Mouse (Mus musculus) hindbrain, embryonic 13.5 days (tissue): ENCODE results near the gene Car5a. TPM values are rescaled to one million over a fixed set of nuclear protein-coding genes. Genes with fewer than 3 reads are reported as not detected.

ENCODE experiments used
- ATAC-seq: fragments of 200-750 bp; cut with Nextera tagmentation; 2 replicates; pipeline ENCODE4 v1.8.0; 2017; ENCODE audit warnings: moderate TSS enrichment; ENCODE audit not compliant: low FRiP score
- H3K27ac ChIP-seq: fragments of 300-500 bp; sonication (generic); 2 replicates; pipeline ENCODE4 v1.5.1; 2015; ENCODE audit warnings: inconsistent platforms, mild to moderate bottlenecking, moderate library complexity
- H3K27me3 ChIP-seq: fragments of 300-500 bp; sonication (generic); 2 replicates; pipeline ENCODE4 v1.6.1; 2015; ENCODE audit warnings: mild to moderate bottlenecking, inconsistent platforms
- H3K36me3 ChIP-seq: fragments of 300-500 bp; sonication (generic); 2 replicates; pipeline ENCODE4 v1.6.1; 2015; ENCODE audit warnings: mild to moderate bottlenecking, inconsistent platforms
- H3K4me1 ChIP-seq: fragments of 300-500 bp; sonication (generic); replicated peaks from 2 replicates; pipeline ENCODE4 v1.6.1; 2015; ENCODE audit warnings: inconsistent platforms
- H3K4me2 ChIP-seq: fragments of 300-500 bp; sonication (generic); 2 replicates; pipeline ENCODE4 v1.6.1; 2015; ENCODE audit warnings: inconsistent platforms, mild to moderate bottlenecking, moderate library complexity
- H3K4me3 ChIP-seq: fragments of 300-500 bp; sonication (generic); 2 replicates; pipeline ENCODE4 v1.5.1; 2015; ENCODE audit warnings: mild to moderate bottlenecking, inconsistent platforms
- H3K9ac ChIP-seq: fragments of 300-500 bp; sonication (generic); 2 replicates; pipeline ENCODE4 v1.6.1; 2015; ENCODE audit warnings: mild to moderate bottlenecking, inconsistent platforms
- H3K9me3 ChIP-seq: fragments of 300-500 bp; sonication (generic); 2 replicates; pipeline ENCODE4 v1.6.1; 2016; ENCODE audit warnings: inconsistent platforms
- WGBS: fragments of 180-500 bp; shearing (Covaris S2); methylation state at CpG from one replicate; pipeline ENCODE4 v1.1.7; 2015; 5-methylcytosine and 5-hydroxymethylcytosine counted together
- polyA plus RNA-seq: library from polyadenylated mRNA; unstranded; fragments of >200 nt; fragmentation: Nextera tagmentation; extraction: Ambion mirVana; gene quantifications from 2 replicates; pipeline ENCODE4 v1.2.1, GENCODE M21; 2015

Car5a gene
- 0.19 and 0.43 TPM in 2 replicates for polyA plus RNA-seq

DNA sequence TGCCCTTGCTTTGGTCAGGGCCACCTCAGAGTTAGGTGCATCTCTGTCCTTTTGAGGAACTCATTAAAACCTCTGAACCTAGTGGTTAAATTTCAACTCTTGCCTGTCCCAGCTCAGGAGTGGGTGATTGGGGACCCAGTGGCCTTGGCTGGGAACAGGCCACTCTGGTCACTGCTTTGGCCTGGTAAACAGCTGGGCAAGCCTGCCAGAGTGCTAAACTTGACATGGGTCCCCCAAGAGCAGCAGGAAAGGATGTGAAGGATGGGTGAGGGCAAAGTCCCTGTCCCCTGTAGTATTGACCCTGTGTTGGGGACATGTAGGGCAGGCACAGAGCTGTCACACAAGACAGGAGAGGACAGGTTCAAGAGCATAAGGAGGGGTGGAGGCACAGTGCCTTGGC, at the start of gene Car5a:
TSS of gene Car5a (minus strand) at position 74 of the 400 bp plus-strand sequence.
- Histone ChIP-seq H3K27me3 (no peaks in the 10 kb centered on the region), H3K4me2 (no peak within 1 kb of the TSS), H3K4me1 (peaks cover 26% of the 10 kb centered on the region), H3K4me3 (no peak within 1 kb of the TSS), H3K9me3 (no peaks in the 10 kb centered on the region), H3K36me3 (no peaks in the 10 kb centered on the region), H3K27ac (no peak within 1 kb of the TSS), H3K9ac (no peak within 1 kb of the TSS)
- ATAC-seq, result no peak

DNA sequence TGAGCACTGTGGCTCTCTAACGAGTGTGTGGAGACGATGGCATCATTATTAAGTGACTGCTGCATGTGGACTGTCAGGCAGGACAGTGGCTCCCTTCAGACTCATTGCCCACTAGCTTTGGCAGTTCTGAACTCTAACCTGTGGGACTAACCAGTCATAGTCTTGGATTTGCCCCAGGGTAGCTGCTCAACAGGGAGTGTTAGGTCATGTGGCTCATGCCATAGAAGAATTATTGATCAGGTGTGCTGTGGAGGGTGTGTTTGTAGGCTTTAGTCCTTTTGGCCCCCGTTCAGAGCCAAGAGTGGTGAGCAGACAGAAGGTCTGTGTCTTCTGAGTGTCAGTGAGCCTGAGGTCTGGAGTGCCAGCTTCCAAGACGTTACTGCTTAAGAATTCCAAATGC, 48.2 kb upstream of the Car5a start:
- Histone ChIP-seq H3K9me3 (no peaks in the 10 kb centered on the region), H3K36me3 (peaks cover 73% of the 10 kb centered on the region), H3K4me2 (no peak overlapping the region), H3K27me3 (no peaks in the 10 kb centered on the region), H3K4me1 (peaks cover 9% of the 10 kb centered on the region; the same call in 1 of the 2 replicates), H3K4me3 (no peak overlapping the region), H3K9ac (no peak overlapping the region), H3K27ac (no peak overlapping the region)
- no peak for ATAC-seq
- WGBS, result 85% methylated on average over 4 of the region's 4 CpGs

DNA sequence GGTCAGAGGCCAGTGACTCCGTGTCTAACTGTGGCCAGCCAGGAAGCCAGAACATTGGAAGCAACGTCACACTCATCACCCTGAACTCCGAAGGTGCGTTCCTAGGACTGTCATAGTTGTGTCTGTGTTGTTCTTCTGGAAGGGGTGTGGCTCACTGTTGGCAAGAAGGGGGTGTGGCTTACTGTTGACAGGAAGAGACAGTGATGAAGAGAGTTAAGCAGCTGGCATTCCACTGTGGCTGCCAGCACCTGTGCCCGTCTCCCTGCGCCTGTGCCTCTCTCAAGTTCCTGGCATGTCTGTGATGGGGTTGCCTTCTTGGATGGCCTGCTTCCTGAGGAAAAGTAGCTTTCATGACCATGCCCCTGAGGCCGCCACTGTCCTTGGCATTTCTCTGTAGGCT, 46.9 kb upstream of the Car5a start:
- Histone ChIP-seq H3K27me3 (no peaks in the 10 kb centered on the region), H3K9me3 (no peaks in the 10 kb centered on the region), H3K36me3 (peaks cover 68% of the 10 kb centered on the region), H3K4me2 (no peak overlapping the region), H3K27ac (no peak overlapping the region), H3K4me1 (peaks cover 9% of the 10 kb centered on the region; the same call in 1 of the 2 replicates), H3K4me3 (no peak overlapping the region), H3K9ac (no peak overlapping the region)
- ATAC-seq, result no peak
- 92% methylated on average over 7 of the region's 7 CpGs for WGBS

DNA sequence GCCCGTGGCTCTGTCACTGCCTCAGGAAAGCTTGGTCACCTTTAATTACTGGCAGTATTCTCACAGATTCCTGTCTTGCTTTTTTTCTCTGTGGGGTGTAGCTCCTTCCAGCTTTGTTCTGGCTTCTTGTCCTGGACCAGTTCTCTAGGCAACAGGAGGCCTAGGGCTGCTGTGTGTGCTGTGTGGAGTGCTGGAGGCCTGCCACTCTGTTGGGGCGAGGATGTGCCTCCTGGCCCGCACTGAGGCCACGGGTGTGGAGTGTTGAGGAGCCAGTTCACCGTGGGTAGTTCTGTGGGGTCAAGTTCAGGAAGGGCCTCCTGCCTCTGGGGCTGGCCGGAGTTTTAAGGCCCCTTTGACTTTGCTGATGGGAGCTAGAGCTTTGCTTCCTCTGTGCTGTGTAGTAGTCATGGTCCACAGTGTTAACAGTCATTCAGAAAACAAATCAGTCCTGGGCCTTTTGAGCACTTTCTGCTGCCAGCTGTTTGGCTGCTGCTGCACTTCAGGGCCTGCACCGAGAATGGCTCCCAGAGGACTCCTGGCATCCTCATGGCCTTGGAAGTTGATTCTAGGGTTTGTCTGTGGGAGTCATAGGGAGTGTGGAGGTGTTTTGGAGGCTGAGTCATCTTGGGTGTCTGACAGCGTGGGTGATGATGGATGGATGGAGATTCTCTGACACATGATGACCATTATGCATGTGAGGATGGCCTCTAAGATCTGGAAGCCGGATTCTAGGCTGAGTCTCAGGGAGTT, 46.0 kb upstream of the Car5a start:
- Histone ChIP-seq H3K36me3 (peaks cover 71% of the 10 kb centered on the region), H3K4me2 (no peak overlapping the region), H3K27ac (peak overlapping the region; percentile 40; the same call in 1 of the 2 replicates), H3K9me3 (no peaks in the 10 kb centered on the region), H3K4me3 (no peak overlapping the region), H3K4me1 (peaks cover 9% of the 10 kb centered on the region; the same call in 1 of the 2 replicates), H3K9ac (no peak overlapping the region), H3K27me3 (no peaks in the 10 kb centered on the region)
- ATAC-seq, result no peak
- 84% methylated on average over 9 of the region's 9 CpGs for WGBS

DNA sequence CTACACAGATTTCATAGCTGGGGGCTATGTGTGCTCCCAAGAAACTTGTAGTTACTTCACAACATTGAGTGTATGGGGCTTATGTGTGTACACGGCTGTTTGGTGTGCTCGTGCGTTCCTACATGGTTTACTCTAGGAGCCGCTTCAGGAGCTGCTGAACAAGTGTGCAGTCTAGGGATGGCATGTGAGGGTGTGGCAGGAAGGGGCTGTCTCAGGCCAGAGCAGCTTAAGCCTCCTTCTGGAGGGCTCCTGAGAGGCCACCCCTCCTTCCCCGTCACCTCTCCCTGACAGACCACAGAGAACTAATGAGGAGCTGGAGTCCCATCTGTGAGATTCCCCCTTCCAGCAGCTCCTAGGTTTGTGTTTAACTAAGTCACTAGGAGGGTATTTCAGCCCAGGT, 43.2 kb upstream of the Car5a start:
- Histone ChIP-seq H3K9me3 (no peaks in the 10 kb centered on the region), H3K27ac (no peak overlapping the region), H3K4me3 (no peak overlapping the region), H3K4me1 (peaks cover 6% of the 10 kb centered on the region; the same call in 1 of the 2 replicates), H3K27me3 (no peaks in the 10 kb centered on the region), H3K9ac (no peak overlapping the region), H3K36me3 (peaks cover 84% of the 10 kb centered on the region), H3K4me2 (no peak overlapping the region)
- 95% methylated on average over 5 of the region's 5 CpGs for WGBS
- no peak for ATAC-seq

DNA sequence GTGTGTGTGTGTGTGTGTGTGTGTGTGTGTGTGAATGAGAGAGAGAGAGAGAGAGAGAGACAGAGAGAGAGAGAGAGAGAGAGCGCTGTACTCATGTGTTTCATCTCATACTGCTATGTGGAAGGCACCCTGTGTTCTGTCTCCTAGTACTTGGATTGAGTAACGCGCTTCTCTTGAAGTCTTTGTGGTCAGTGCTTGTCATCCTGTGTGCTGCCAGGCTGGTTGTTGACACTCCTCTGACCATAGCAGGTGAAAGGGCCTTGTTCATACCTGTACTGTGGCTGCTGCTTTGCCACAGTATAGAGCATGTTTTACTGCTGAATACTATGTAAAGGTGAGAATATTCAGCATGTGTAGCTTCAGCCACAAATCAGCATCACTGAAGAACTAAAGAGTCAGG, 41.0 kb upstream of the Car5a start:
- H3K9me3 ChIP-seq, result no peaks in the 10 kb centered on the region
- peaks cover 12% of the 10 kb centered on the region for H3K4me1 ChIP-seq
- no peak for ATAC-seq
- WGBS, result 98% methylated on average over 3 of the region's 3 CpGs
- H3K27me3 ChIP-seq, result no peaks in the 10 kb centered on the region
- H3K4me2 ChIP-seq, result no peak overlapping the region
- H3K36me3 ChIP-seq, result peaks cover 84% of the 10 kb centered on the region
- no peak overlapping the region for H3K4me3 ChIP-seq
- no peak overlapping the region for H3K27ac ChIP-seq
- no peak overlapping the region for H3K9ac ChIP-seq

DNA sequence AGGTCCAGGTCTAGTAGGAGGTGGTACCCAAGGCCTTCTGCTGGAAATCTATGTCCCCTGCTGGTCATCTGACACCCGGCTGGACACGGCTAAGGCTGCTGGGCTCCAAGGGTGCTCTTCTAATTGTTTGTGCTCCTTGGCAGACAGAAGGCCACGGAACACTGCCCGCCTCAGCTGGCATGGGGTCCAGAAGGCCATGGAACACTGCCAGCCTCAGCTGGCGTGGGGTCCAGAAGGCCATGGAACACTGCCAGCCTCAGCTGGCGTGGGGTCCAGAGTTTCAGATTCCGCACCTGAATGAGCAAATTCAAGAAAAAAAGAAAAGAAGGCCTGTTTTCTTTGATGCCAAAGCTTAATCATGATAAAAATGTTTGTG, 36.8 kb upstream of the Car5a start:
- 64% methylated on average over 7 of the region's 7 CpGs for WGBS
- no peak for ATAC-seq
- peaks cover 9% of the 10 kb centered on the region; the same call in 1 of the 2 replicates for H3K4me1 ChIP-seq
- H3K9ac ChIP-seq, result no peak overlapping the region
- H3K27ac ChIP-seq, result peak overlapping the region; percentile 20; the same call in 1 of the 2 replicates
- peaks cover 83% of the 10 kb centered on the region for H3K36me3 ChIP-seq
- no peaks in the 10 kb centered on the region for H3K27me3 ChIP-seq
- no peak overlapping the region for H3K4me3 ChIP-seq
- no peak overlapping the region for H3K4me2 ChIP-seq
- H3K9me3 ChIP-seq, result no peaks in the 10 kb centered on the region

DNA sequence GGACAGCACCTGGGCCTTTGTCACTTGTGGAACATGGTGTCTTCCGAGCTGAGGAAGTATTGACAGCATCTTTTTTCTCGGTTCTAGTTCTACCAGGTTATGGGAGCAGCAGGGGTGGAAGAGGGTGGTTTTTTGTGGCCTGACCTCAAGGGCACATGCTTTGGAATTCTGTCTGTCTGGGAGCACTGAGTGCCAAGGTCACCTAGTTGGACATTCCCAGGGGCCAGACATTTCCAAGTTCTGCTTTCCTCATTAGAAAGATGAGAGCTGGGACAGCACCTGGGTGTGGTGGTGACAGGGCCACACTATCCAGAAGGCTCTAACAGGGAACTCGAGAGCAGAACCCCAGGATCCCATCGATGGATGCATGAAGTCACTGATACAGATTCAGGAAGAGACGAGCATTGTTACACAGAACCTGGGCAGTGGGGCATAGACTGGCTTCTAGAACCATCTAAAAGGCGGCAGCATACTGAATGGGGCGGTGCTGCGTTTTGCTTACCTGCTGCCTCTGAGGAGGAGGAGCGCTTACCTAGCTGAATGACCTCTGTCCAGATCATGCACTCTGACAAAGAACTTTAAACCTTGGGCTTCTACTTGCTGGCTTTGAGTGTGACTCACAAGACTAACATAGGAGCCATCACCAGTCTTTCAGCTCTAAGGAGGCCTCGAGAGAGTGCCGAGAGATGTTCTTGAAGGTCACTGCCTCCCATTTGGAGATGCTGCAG, 36.3 kb upstream of the Car5a start:
- Histone ChIP-seq H3K9ac (no peak overlapping the region), H3K4me1 (peaks cover 9% of the 10 kb centered on the region; the same call in 1 of the 2 replicates), H3K4me2 (no peak overlapping the region), H3K4me3 (no peak overlapping the region), H3K27ac (peak overlapping the region; percentile 20; the same call in 1 of the 2 replicates), H3K9me3 (no peaks in the 10 kb centered on the region), H3K27me3 (no peaks in the 10 kb centered on the region), H3K36me3 (peaks cover 84% of the 10 kb centered on the region)
- WGBS, result 93% methylated on average over 11 of the region's 11 CpGs
- ATAC-seq, result no peak

DNA sequence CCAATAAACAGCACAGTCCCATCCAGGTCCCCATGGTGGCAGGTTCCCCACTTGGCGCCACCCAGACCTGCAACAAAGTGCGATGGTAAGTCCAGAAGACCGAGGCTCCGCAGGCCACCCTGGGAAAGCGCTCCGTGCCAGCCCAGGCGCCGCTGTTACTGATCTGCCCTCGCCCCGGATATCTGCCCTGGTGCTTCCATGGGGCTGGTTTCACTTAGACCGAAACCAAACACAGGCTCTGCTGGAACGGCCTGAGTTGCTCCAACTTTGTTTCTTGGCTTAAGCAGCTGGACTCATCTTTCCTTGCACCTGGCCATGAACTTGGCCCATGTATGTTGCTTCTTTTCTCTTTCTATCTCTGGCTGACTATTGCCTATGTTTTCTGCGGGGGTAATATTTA, 34.0 kb upstream of the Car5a start:
- WGBS, result 97% methylated on average over 13 of the region's 13 CpGs
- no peak overlapping the region for H3K9ac ChIP-seq
- no peak overlapping the region for H3K27ac ChIP-seq
- no peak overlapping the region for H3K4me3 ChIP-seq
- no peaks in the 10 kb centered on the region for H3K27me3 ChIP-seq
- H3K36me3 ChIP-seq, result peaks cover 86% of the 10 kb centered on the region
- no peaks in the 10 kb centered on the region for H3K9me3 ChIP-seq
- no peak overlapping the region for H3K4me2 ChIP-seq
- ATAC-seq, result no peak
- H3K4me1 ChIP-seq, result peaks cover 9% of the 10 kb centered on the region; the same call in 1 of the 2 replicates

DNA sequence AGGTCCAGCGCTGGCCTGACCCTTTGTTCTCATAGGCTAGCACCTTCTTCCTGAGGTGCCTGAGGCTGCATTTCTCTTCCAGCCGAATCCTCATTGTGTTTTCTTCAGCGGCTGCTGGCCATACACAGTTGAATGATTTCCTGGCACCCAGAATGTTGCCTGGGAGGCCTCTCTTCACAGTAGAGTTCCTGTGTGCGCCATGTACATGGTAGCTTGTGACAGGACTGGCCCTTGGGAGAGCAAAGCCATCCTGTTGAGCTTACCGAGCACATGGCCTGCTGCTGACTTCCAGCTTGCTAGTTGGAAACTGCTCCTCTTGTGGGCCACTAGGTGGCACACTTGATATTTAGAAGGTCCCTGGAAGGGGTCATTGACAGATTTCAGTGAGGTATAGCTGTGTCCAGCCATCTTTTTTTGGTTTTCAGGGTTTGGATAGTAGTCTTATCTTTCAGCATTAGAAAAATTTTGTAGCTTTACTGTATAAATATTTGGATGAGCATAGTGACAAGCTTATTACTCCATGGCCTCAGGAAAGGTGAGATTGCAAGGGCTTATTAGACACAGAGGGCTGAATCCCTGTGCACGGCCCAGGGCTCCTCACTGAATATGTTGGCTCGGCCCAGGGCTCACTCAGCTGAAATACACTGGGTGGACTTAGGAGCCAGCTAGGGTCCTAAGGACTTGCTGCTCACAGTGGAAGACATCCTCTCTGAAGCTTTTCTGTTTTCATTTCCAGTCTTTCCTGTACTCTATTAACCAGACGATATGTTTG, 33.3 kb upstream of the Car5a start:
- H3K4me3 ChIP-seq, result no peak overlapping the region
- H3K27me3 ChIP-seq, result no peaks in the 10 kb centered on the region
- H3K4me2 ChIP-seq, result no peak overlapping the region
- no peak overlapping the region for H3K9ac ChIP-seq
- WGBS, result 67% methylated on average over 8 of the region's 8 CpGs
- no peaks in the 10 kb centered on the region for H3K9me3 ChIP-seq
- peaks cover 9% of the 10 kb centered on the region; the same call in 1 of the 2 replicates for H3K4me1 ChIP-seq
- peaks cover 80% of the 10 kb centered on the region for H3K36me3 ChIP-seq
- no peak overlapping the region for H3K27ac ChIP-seq
- ATAC-seq, result peak; percentile 66; the same call in 1 of the 2 replicates

DNA sequence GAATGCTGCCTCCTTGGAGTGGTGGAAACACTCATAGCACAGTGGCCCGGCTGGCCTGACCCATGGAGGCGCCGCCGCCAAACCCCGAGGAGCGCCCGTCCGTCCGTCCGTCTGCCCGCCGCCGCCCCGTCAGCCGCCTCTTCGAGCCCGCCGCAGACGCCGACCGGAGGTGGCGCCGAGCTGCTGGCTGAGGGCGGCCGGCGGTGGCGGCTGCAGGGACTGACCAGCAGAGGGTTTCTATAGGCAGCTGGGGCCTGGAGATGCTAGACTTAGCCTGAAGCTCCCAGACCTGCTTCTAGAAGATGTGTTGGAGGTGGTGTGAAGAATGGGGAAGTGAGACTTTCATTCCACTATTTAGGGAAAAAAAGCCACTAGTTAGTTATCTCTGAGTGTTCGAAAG, 29.2 kb upstream of the Car5a start:
- no peaks in the 10 kb centered on the region for H3K27me3 ChIP-seq
- ATAC-seq, result no peak
- peaks cover 23% of the 10 kb centered on the region for H3K4me1 ChIP-seq
- no peak overlapping the region for H3K4me3 ChIP-seq
- no peak overlapping the region for H3K27ac ChIP-seq
- WGBS, result 94% methylated on average over 28 of the region's 28 CpGs
- H3K9me3 ChIP-seq, result no peaks in the 10 kb centered on the region
- H3K9ac ChIP-seq, result no peak overlapping the region
- H3K4me2 ChIP-seq, result no peak overlapping the region
- peaks cover 44% of the 10 kb centered on the region for H3K36me3 ChIP-seq

DNA sequence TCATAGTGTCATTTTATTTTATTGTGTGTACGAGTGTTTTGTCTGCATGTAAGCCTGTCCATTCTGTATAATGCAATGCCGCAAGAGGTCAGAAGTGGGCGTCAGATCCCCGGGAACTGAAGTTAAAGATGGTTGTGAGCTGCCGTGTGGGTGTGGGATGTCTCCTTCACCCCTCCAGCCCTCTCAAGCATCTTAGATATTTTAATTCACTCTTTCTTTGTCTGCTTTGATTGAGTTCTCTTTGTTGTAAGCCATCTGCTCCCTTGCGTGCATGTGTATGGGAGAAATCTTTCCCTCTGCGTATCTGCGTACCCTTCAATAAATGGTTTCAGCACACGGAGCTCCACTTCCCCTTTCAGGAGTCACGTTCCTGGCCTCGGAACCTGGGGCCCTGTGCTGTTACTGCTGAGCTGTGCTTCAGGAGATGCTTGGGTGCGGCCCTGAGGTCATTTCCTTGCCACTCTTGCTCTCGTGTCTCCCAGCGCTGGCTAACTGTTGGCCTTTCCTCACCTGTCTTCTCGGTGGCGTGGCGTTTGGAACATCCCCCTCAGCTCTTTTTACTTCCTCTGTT, 26.9 kb upstream of the Car5a start:
- Histone ChIP-seq H3K4me1 (peaks cover 43% of the 10 kb centered on the region), H3K36me3 (peaks cover 30% of the 10 kb centered on the region), H3K4me3 (no peak overlapping the region), H3K4me2 (no peak overlapping the region), H3K27ac (peak overlapping the region; percentile 62; the same call in 1 of the 2 replicates), H3K9me3 (no peaks in the 10 kb centered on the region), H3K27me3 (no peaks in the 10 kb centered on the region), H3K9ac (peak overlapping the region; percentile 9; the same call in 1 of the 2 replicates)
- no peak for ATAC-seq
- whole genome bisulfite sequencing, result 66% methylated on average over 17 of the region's 17 CpGs
